Mouse (Mus musculus) liver, embryonic 14.5 days (tissue): ENCODE data around the gene Kdm4b. TPM values are rescaled to one million over a fixed set of nuclear protein-coding genes. Genes with fewer than 3 reads are reported as not detected.

Source experiments
- ATAC-seq: fragments of 200-750 bp; cut with Nextera tagmentation; 2 replicates; pipeline ENCODE4 v1.8.0; 2017; ENCODE audit warnings: moderate number of reproducible peaks, mild to moderate bottlenecking, moderate library complexity; ENCODE audit not compliant: insufficient read depth
- DNase-seq, 3 experiments: peaks; one replicate each; pipeline ENCODE4 v3.0.0-alpha.2; 2012 to 2013; ENCODE audit warnings: low read depth in 3 of 3, low spot score in 3 of 3
- H3K27ac ChIP-seq: fragments of 300-500 bp; sonication (generic); 2 replicates; pipeline ENCODE4 v1.5.1; 2014; ENCODE audit warnings: moderate library complexity, mild to moderate bottlenecking, control low read depth, inconsistent platforms
- H3K27me3 ChIP-seq: fragments of 300-500 bp; sonication (generic); 2 replicates; pipeline ENCODE4 v1.6.1; 2014; ENCODE audit warnings: mild to moderate bottlenecking, low read length, moderate library complexity; ENCODE audit not compliant: control insufficient read depth, insufficient read depth
- H3K36me3 ChIP-seq: fragments of 300-500 bp; sonication (generic); replicated peaks from 2 replicates; pipeline ENCODE4 v1.6.1; 2014; ENCODE audit warnings: low read depth; ENCODE audit not compliant: control insufficient read depth, insufficient read depth
- H3K4me1 ChIP-seq, 2 experiments: fragments of 200-500 bp in 1 of 2; fragments of 300-500 bp in 1 of 2; sonication (generic) in 1 of 2; replicated peaks; 2 replicates each; pipeline ENCODE4 v1.6.1; 2012 to 2014; ENCODE audit warnings: antibody characterized with exemption in 1 of 2, inconsistent platforms in 1 of 2, low read length in 1 of 2; ENCODE audit not compliant: control insufficient read depth in 2 of 2, insufficient read depth in 2 of 2
- H3K4me2 ChIP-seq: fragments of 300-500 bp; sonication (generic); 2 replicates; pipeline ENCODE4 v1.6.1; 2014; ENCODE audit warnings: low read depth, mild to moderate bottlenecking, control low read depth, moderate library complexity
- H3K4me3 ChIP-seq, 2 experiments: fragments of 200-500 bp in 1 of 2; fragments of 300-500 bp in 1 of 2; sonication (generic) in 1 of 2; 2 replicates each; pipeline ENCODE4 v1.5.1; 2012 to 2014; ENCODE audit warnings: low read depth in 2 of 2, low read length in 2 of 2, mild to moderate bottlenecking in 2 of 2, control low read depth in 1 of 2, inconsistent platforms in 1 of 2, moderate library complexity in 1 of 2; ENCODE audit not compliant: insufficient read depth in 1 of 2
- H3K9ac ChIP-seq: fragments of 300-500 bp; sonication (generic); replicated peaks from 2 replicates; pipeline ENCODE4 v1.6.1; 2014; ENCODE audit warnings: mild to moderate bottlenecking, control low read depth, moderate library complexity
- H3K9me3 ChIP-seq: fragments of 300-500 bp; sonication (generic); 2 replicates; pipeline ENCODE4 v1.6.1; 2016; ENCODE audit warnings: low read length, mixed read lengths; ENCODE audit not compliant: control insufficient read depth
- CTCF ChIP-seq: IDR thresholded peaks from 2 replicates; pipeline ENCODE4 v1.5.1; 2016; ENCODE audit warnings: antibody characterized with exemption, low read depth, control low read depth
- EP300 ChIP-seq: IDR thresholded peaks from 2 replicates; pipeline ENCODE4 v1.6.1; 2016; ENCODE audit warnings: antibody characterized with exemption, low read depth
- WGBS: fragments of 180-500 bp; shearing (Covaris S2); extraction: QIAGEN DNeasy Blood & Tissue Kit; methylation state at CpG from one replicate; pipeline ENCODE4 v1.1.7; 2014; ENCODE audit not compliant: insufficient replicate concordance; 5-methylcytosine and 5-hydroxymethylcytosine counted together
- polyA plus RNA-seq, 2 experiments: library from polyadenylated mRNA; depleted of rRNA in 1 of 2; stranded (reverse) in 1 of 2; unstranded in 1 of 2; fragments of >200 nt; fragmentation: Nextera tagmentation in 1 of 2; extraction: Ambion mirVana in 1 of 2; gene quantifications; 2 replicates each; pipeline versions ENCODE4 v1.2.1 to v1.2.3; 2012 to 2014

The Kdm4b gene
- polyA plus RNA-seq, 2 experiments: 4.2 to 4.5 TPM

DNA sequence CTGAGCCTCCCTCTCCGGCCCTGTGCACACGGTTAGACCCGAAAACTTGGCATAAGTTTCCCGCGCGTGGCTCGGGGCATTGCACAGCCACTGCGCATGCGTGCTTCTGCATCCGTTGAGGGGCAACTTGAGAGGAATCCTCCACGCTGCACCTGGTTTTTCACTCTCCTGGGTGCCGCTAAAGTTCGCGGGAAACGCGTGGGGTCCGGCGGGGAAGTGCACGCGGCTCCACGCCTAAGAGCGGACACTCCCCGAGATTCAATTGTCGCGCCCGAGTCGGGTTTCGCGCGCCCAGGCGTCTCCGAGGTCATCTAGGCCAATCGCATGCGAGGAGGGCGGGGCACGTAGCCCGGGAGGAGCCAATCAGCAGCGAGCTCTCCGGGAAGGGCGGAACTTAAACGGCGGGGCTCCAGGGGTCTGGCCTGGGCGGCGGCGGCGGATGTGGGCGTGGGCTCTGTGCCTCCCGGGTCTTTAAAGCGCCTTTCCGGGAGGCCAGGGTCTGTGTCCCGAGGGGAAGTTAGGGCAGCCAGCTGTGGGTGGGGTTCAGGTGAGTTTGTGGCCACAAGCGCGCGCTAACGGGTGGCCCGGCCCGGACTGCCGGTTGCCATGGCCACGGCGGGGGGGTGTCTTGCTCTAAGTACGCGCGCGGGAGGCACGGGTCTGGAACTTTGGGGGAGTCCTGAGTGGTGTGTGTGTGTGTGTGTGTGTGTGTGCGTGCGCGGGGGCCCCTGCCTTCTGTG lies 21.8 kb upstream of the Kdm4b start:
- under 1% methylated on average over 68 of the region's 68 CpGs for WGBS
- TF ChIP-seq CTCF (no peak), EP300 (no peak)

DNA sequence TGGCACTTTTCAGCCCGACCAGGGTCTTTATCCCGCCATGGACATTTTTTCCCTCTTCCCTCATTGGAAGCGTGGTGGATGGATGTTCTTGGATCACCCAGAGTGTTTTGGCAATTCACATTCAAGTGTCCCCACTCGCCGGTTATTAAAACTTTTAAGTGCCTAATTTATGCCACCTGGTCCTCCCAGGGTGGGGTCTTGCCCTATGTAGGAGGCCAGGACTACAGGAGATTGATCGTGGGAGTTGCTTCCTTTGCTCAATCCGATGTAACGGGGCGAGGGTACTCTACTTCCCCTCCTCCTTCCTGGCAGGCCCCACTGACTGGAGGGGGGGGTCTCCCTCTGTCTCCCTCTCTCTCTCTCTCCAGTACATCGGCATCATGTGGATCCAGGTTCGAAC lies 21.1 kb upstream of the Kdm4b start:
- WGBS: 18% methylated on average over 11 of the region's 11 CpGs

More for the DNA sequence above, 21.8 kb upstream of the Kdm4b start:
- Histone ChIP-seq H3K9me3 (no peaks in the 10 kb centered on the region), H3K4me1 (peaks cover 16 to 26% of the 10 kb centered on the region in 2 experiments), H3K9ac (peak overlapping the region; percentile 88), H3K4me2 (peak overlapping the region; percentile 88), H3K4me3 (peak overlapping the region; percentile 80 to 88), H3K36me3 (peaks cover 43% of the 10 kb centered on the region), H3K27ac (peak overlapping the region; percentile 93), H3K27me3 (no peaks in the 10 kb centered on the region)
- peak; percentile 84 for ATAC-seq
- peak; percentile 95 for DNase-seq

DNA sequence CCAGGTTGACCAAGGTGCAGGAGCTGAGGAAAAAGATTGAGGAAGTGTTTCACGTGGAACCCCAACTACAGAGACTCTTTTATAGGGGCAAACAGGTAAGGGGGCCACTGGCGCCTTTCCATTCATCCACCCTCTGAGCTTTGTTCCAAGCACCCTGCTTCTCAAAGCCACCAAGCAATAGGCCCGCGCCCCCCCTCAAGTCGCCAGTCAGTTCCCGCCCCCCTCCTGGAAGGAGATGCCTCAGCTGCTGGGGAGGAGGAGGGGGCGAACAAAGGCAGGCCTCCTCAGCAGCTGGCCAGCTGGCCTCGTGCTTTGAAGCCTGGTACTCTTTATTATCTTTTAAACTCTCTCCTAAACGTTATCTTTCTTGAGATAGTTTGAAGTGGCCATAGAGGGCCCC lies 20.7 kb upstream of the Kdm4b start:
- ATAC-seq (no peak), DNase-seq (no peak)
- WGBS: 49% methylated on average over 9 of the region's 9 CpGs
- Histone ChIP-seq H3K4me3 (peak overlapping the region; percentile 80 to 88), H3K36me3 (peaks cover 54% of the 10 kb centered on the region), H3K27ac (no peak overlapping the region), H3K9me3 (no peaks in the 10 kb centered on the region), H3K4me1 (peaks cover 16 to 26% of the 10 kb centered on the region in 2 experiments), H3K4me2 (peak overlapping the region; percentile 88), H3K9ac (peak overlapping the region; percentile 63), H3K27me3 (no peaks in the 10 kb centered on the region)
- TF ChIP-seq EP300 (no peak), CTCF (no peak)

More for the DNA sequence above, 21.1 kb upstream of the Kdm4b start:
- Histone ChIP-seq H3K4me2 (peak overlapping the region; percentile 88), H3K9ac (peak overlapping the region; percentile 63), H3K9me3 (no peaks in the 10 kb centered on the region), H3K4me1 (peaks cover 16 to 26% of the 10 kb centered on the region in 2 experiments), H3K36me3 (peaks cover 50% of the 10 kb centered on the region), H3K27me3 (no peaks in the 10 kb centered on the region), H3K27ac (peak overlapping the region; percentile 3), H3K4me3 (peak overlapping the region; percentile 80 to 88)
- DNase-seq (no peak), ATAC-seq (no peak)
- no peak for TF ChIP-seq EP300
- TF ChIP-seq CTCF: no peak

DNA sequence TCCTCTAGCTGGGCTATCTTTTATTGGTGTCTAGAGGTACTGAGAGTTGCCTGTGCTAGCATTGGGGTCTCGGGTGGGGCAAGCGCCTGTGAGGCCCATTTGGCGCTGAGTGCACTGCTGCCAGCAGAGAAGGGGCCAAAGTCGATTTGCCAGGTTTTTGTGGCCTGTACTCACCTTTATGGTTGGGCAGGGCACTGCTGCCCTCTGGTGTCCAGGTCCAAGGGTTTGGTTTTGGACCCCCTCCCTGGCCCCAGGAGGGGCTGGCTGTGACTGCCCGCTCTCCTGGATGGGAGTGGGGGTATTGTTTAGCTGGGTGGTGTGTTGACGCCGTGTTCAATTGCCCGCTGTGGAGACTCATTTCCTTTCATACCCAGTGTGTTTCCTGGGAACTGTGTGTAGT lies 20.0 kb upstream of the Kdm4b start:
- no peak for TF ChIP-seq EP300
- TF ChIP-seq CTCF: peak; percentile 61
- WGBS: 72% methylated on average over 8 of the region's 8 CpGs
- peaks cover 61% of the 10 kb centered on the region for H3K36me3 ChIP-seq

DNA sequence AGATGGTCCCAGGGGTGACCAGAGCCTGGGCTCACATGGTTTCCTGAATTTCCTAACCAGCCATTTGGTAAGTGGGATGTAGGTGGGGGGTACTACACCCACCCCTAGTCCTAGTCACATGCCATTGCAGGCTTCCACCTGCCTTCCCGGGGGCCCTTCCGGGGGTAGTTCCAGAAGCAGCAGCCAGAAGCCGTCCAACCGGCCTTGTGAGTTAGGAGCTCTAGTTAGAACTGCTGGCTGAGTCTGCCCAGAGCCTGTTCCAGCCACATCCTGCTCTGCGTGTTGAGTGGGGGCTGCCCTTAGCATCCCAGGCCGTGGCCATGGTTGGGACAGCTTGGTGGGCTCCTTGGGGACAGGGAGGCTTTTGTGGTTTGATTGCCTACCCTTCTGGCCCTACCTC lies 17.8 kb upstream of the Kdm4b start:
- no peak for ATAC-seq
- peaks cover 83% of the 10 kb centered on the region for H3K36me3 ChIP-seq
- no peak for DNase-seq
- no peaks in the 10 kb centered on the region for H3K9me3 ChIP-seq
- H3K4me3 ChIP-seq: no peak overlapping the region
- no peak overlapping the region for H3K9ac ChIP-seq
- no peak overlapping the region for H3K27ac ChIP-seq
- no peaks in the 10 kb centered on the region for H3K27me3 ChIP-seq
- peaks cover 4 to 18% of the 10 kb centered on the region in 2 experiments; a peak in 3 of 4 replicates for H3K4me1 ChIP-seq
- TF ChIP-seq EP300 (no peak), CTCF (no peak)
- 75% methylated on average over 6 of the region's 6 CpGs for WGBS
- no peak overlapping the region for H3K4me2 ChIP-seq

More for the DNA sequence above, 20.0 kb upstream of the Kdm4b start:
- Histone ChIP-seq H3K4me1 (peaks cover 16 to 26% of the 10 kb centered on the region in 2 experiments), H3K4me2 (peak overlapping the region; percentile 88), H3K9ac (no peak overlapping the region), H3K4me3 (peak overlapping the region in 1 of 2 experiments; percentile 7; a peak in 1 of 4 replicates), H3K27ac (no peak overlapping the region), H3K27me3 (no peaks in the 10 kb centered on the region), H3K9me3 (no peaks in the 10 kb centered on the region)
- no peak for ATAC-seq
- DNase-seq: no peak
